Mouse (Mus musculus) midbrain, embryonic 12.5 days (tissue): Measurements from ENCODE around the gene Cideb. TPM values are rescaled to one million over a fixed set of nuclear protein-coding genes. Genes with fewer than 3 reads are reported as not detected.

Experiments
- ATAC-seq: fragments of 200-750 bp; cut with Nextera tagmentation; 2 replicates; pipeline ENCODE4 v1.8.0; 2017; ENCODE audit warnings: low read depth, moderate TSS enrichment, moderate library complexity; ENCODE audit not compliant: low FRiP score
- H3K27ac ChIP-seq: fragments of 300-500 bp; sonication (generic); replicated peaks from 2 replicates; pipeline ENCODE4 v1.5.1; 2016; ENCODE audit warnings: mild to moderate bottlenecking
- H3K27me3 ChIP-seq: fragments of 300-500 bp; sonication (generic); 2 replicates; pipeline ENCODE4 v1.6.1; 2016; ENCODE audit warnings: mild to moderate bottlenecking
- H3K36me3 ChIP-seq: fragments of 300-500 bp; sonication (generic); 2 replicates; pipeline ENCODE4 v1.6.1; 2016
- H3K4me1 ChIP-seq: fragments of 300-500 bp; sonication (generic); 2 replicates; pipeline ENCODE4 v1.6.1; 2016
- H3K4me2 ChIP-seq: fragments of 300-500 bp; sonication (generic); replicated peaks from 2 replicates; pipeline ENCODE4 v1.6.1; 2016; ENCODE audit warnings: mild to moderate bottlenecking, moderate library complexity
- H3K4me3 ChIP-seq: fragments of 300-500 bp; sonication (generic); 2 replicates; pipeline ENCODE4 v1.5.1; 2016; ENCODE audit warnings: mild to moderate bottlenecking
- H3K9ac ChIP-seq: fragments of 300-500 bp; sonication (generic); replicated peaks from 2 replicates; pipeline ENCODE4 v1.6.1; 2016; ENCODE audit warnings: mild to moderate bottlenecking, moderate library complexity
- H3K9me3 ChIP-seq: fragments of 300-500 bp; sonication (generic); 2 replicates; pipeline ENCODE4 v1.6.1; 2016; ENCODE audit warnings: mild to moderate bottlenecking
- WGBS: fragments of 180-500 bp; shearing (Covaris S2); methylation state at CpG from one replicate; pipeline ENCODE4 v1.1.7; 2016; 5-methylcytosine and 5-hydroxymethylcytosine counted together
- polyA plus RNA-seq: library from polyadenylated mRNA; unstranded; fragments of >200 nt; fragmentation: Nextera tagmentation; extraction: Ambion mirVana; gene quantifications from 2 replicates; pipeline ENCODE4 v1.2.1, GENCODE M21; 2016

Gene Cideb
- polyA plus RNA-seq, 1 experiment from 2014 or later: not detected

DNA sequence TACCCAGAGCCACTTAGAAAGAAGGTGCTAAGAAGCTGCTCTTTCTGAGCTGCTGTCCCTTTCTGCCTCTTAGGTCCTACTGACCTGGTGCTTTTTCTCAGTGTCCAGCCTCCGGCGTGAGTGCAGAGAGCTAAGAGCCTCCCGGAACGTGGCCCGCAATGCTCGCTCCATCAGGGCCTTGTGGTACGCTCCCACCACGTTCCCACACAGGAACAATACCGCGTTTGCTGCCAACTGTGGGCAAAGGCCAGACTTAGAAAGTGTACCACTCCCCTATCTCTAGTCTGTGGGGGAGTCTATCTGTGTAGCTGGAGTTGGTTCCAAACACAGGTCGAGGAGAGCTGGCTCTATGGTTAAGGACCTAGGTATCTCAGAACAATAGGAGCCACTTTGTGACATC lies 22.5 kb upstream of the Cideb start:
- no peak overlapping the region for H3K4me2 ChIP-seq
- H3K27me3 ChIP-seq: peaks cover 67% of the 10 kb centered on the region
- no peak overlapping the region for H3K27ac ChIP-seq
- no peak for ATAC-seq
- 78% methylated on average over 11 of the region's 11 CpGs for WGBS
- H3K4me3 ChIP-seq: no peak overlapping the region
- H3K36me3 ChIP-seq: no peaks in the 10 kb centered on the region
- no peaks in the 10 kb centered on the region for H3K9me3 ChIP-seq
- peaks cover 7% of the 10 kb centered on the region; the same call in 1 of the 2 replicates for H3K4me1 ChIP-seq
- no peak overlapping the region for H3K9ac ChIP-seq

DNA sequence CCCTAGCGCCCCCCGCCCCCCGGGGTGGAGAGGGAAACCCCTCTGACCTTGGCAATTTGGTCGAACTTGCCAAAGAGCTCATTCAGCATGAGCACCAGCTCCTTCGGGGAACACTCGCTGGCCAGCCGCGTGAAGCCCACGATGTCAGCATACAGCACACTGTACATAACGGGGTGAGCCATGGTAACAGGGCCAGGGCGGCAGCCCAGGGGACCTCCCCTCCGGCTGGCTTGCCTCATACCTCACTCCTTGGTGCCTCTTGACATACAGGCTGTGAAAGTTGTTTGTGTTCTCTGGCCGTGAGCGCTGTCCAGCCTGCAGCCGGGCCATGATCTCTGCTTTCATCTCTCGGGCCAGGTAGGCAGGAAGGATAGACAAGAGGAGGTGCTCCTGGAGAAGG lies 21.4 kb upstream of the Cideb start:
- H3K36me3 ChIP-seq: no peaks in the 10 kb centered on the region
- peaks cover 7% of the 10 kb centered on the region; the same call in 1 of the 2 replicates for H3K4me1 ChIP-seq
- H3K9ac ChIP-seq: no peak overlapping the region
- 69% methylated on average over 16 of the region's 16 CpGs for WGBS
- no peak overlapping the region for H3K4me2 ChIP-seq
- no peak for ATAC-seq
- no peak overlapping the region for H3K4me3 ChIP-seq
- H3K9me3 ChIP-seq: no peaks in the 10 kb centered on the region
- H3K27me3 ChIP-seq: peaks cover 56% of the 10 kb centered on the region
- no peak overlapping the region for H3K27ac ChIP-seq

DNA sequence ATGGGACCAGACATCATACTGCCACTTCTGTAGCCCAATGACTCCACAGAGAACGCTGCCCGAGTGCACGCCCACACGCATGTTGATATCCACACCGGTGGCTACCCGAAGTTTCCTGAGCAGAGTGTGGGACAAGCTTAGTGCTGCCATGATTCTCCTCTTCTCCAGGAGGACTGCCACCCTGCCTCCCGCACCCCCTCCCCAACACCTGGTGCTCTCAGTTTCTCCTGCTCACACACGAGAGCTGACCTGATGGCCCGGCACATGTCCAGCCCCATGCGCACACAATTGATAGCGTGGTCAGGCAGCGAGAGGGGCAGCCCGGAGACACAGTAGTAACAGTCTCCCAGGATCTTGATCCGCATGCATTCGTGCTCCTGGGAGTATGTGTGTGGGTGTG lies 20.4 kb upstream of the Cideb start:
- H3K9ac ChIP-seq: no peak overlapping the region
- ATAC-seq: no peak
- H3K9me3 ChIP-seq: no peaks in the 10 kb centered on the region
- no peak overlapping the region for H3K4me3 ChIP-seq
- 90% methylated on average over 15 of the region's 15 CpGs for WGBS
- H3K27me3 ChIP-seq: peaks cover 53% of the 10 kb centered on the region
- no peak overlapping the region for H3K27ac ChIP-seq
- no peak overlapping the region for H3K4me2 ChIP-seq
- peaks cover 7% of the 10 kb centered on the region; the same call in 1 of the 2 replicates for H3K4me1 ChIP-seq
- no peaks in the 10 kb centered on the region for H3K36me3 ChIP-seq

DNA sequence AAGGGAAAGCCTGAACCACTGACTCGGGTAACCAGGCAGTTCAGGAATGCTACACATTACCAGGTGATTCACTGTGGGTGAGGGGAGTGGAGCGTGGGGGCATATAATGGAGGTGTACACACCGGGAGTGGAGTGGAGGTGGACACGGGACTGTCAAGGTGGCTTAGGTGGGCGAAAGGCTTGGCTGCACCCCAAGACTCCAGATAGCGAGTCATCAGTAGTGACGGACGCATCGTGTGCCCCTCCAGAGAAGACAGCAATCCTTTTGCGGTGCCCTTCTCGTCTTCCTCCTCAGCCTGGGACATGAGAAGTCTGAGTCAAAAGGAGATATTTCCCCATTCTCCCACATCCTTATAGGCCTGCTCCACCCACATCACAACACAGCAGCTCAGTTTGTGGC lies 19.5 kb upstream of the Cideb start:
- H3K9ac ChIP-seq: no peak overlapping the region
- WGBS: 90% methylated on average over 11 of the region's 11 CpGs

DNA sequence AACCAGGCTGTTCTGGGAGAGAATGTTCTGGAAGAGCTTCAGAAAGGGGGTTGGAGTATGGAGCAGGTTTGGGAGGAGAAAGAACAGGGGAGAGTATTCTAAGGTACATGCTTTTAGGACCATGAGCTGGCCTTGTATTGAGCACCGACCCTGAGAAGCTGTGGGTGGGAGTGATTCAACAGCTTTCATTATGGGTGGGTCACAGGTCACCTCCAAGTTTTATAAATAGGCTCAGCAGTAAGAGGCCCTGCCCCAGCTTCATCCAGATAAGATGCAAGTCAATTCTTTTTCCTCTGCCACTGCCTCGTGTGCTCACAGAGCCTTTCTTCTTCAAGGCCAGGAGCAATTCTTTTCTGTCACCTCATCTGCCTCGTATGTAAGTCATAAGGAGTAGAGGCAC lies 18.9 kb upstream of the Cideb start:
- no peak overlapping the region for H3K9ac ChIP-seq
- peaks cover 50% of the 10 kb centered on the region for H3K27me3 ChIP-seq
- no peaks in the 10 kb centered on the region for H3K9me3 ChIP-seq
- H3K36me3 ChIP-seq: no peaks in the 10 kb centered on the region
- H3K4me2 ChIP-seq: no peak overlapping the region
- H3K4me3 ChIP-seq: no peak overlapping the region
- ATAC-seq: no peak
- H3K4me1 ChIP-seq: no peaks in the 10 kb centered on the region; the same call in 1 of the 2 replicates
- H3K27ac ChIP-seq: no peak overlapping the region
- WGBS: 52% methylated on average over 3 of the region's 3 CpGs

More for the DNA sequence above, 19.5 kb upstream of the Cideb start:
- Histone ChIP-seq H3K9me3 (no peaks in the 10 kb centered on the region), H3K27ac (no peak overlapping the region), H3K4me2 (no peak overlapping the region), H3K36me3 (no peaks in the 10 kb centered on the region), H3K27me3 (peaks cover 51% of the 10 kb centered on the region), H3K4me1 (peaks cover under 1% of the 10 kb centered on the region; the same call in 1 of the 2 replicates), H3K4me3 (no peak overlapping the region)
- no peak for ATAC-seq

DNA sequence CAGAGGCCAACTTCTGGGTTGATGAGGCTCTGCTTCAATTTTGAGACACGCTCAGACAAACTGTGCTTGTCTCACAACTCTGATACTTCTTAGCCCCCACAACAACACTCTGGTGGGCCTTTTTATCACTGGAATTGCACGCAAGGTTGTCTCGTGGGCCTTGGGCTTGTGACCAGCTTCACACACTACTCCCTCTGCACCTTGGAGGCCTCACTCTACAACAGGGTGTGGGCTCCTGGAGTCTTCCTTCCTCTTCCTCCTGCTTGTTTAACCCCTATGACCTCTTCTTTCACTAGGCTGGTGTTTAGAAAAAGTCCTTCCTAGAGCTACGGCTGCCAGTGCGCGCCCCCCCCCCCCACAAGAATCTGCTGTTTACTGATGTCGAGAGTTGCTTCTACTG lies 18.5 kb upstream of the Cideb start:
- 67% methylated on average over 7 of the region's 7 CpGs for WGBS
- no peaks in the 10 kb centered on the region for H3K9me3 ChIP-seq
- no peak overlapping the region for H3K9ac ChIP-seq
- no peak overlapping the region for H3K4me3 ChIP-seq
- H3K36me3 ChIP-seq: no peaks in the 10 kb centered on the region
- no peaks in the 10 kb centered on the region; the same call in 1 of the 2 replicates for H3K4me1 ChIP-seq
- H3K4me2 ChIP-seq: no peak overlapping the region
- H3K27ac ChIP-seq: no peak overlapping the region
- peaks cover 50% of the 10 kb centered on the region for H3K27me3 ChIP-seq
- no peak for ATAC-seq

DNA sequence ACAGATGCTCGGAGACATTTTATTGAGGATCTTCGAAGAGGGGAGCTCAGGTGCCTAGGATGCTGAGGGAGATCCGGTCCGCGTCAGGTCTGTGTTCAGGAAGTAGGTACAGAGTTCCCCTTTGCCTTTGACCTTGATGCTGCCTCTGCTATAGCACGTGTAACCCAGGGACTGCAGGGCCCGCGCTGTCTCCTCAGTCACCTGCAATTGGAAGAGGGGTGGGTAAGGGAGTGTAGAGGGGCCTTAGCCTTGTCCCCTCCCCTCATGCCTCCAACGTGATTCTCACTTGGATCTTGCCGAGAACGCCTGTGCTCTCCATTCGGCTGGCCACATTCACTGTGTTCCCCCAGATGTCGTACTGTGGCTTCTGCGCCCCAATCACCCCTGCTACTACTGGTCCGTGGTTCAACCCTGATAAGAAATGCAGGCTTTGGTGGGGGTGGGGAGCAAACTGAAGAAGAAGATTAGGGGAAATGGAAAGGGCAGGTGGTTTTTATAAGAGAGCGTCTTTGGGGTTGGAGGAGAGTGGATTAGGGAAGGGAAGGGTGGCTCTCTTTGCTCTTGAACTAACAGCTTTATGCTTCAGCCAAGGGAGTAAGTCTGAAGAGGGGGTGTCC lies 10.9 kb upstream of the Cideb start:
- no peak overlapping the region for H3K4me3 ChIP-seq
- peaks cover 9% of the 10 kb centered on the region for H3K4me1 ChIP-seq
- H3K9ac ChIP-seq: no peak overlapping the region
- ATAC-seq: no peak
- WGBS: 77% methylated on average over 16 of the region's 16 CpGs
- no peaks in the 10 kb centered on the region for H3K36me3 ChIP-seq
- peaks cover 79% of the 10 kb centered on the region for H3K27me3 ChIP-seq
- no peaks in the 10 kb centered on the region for H3K9me3 ChIP-seq
- H3K27ac ChIP-seq: no peak overlapping the region
- no peak overlapping the region for H3K4me2 ChIP-seq

DNA sequence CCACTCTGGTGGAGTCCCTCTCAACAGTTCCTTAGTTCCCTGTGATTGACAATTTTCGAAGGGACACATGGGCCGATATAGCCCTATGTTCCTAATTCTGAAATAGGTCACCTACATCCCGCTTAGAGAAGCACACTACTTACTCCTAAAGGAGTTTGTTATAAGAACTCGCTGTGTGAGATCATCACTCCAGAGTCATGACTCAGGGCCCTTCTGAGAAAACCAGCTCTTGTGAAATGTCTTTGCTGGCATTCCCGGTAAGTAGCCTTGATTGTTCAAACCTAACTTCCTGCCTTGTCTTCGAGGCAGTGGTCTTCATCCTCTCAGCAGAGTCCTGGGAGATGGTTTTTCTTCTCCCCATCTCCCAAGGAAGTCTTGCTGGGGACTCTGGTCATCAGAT lies 10.3 kb upstream of the Cideb start:
- WGBS: 90% methylated on average over 6 of the region's 6 CpGs
- peaks cover 78% of the 10 kb centered on the region for H3K27me3 ChIP-seq

DNA sequence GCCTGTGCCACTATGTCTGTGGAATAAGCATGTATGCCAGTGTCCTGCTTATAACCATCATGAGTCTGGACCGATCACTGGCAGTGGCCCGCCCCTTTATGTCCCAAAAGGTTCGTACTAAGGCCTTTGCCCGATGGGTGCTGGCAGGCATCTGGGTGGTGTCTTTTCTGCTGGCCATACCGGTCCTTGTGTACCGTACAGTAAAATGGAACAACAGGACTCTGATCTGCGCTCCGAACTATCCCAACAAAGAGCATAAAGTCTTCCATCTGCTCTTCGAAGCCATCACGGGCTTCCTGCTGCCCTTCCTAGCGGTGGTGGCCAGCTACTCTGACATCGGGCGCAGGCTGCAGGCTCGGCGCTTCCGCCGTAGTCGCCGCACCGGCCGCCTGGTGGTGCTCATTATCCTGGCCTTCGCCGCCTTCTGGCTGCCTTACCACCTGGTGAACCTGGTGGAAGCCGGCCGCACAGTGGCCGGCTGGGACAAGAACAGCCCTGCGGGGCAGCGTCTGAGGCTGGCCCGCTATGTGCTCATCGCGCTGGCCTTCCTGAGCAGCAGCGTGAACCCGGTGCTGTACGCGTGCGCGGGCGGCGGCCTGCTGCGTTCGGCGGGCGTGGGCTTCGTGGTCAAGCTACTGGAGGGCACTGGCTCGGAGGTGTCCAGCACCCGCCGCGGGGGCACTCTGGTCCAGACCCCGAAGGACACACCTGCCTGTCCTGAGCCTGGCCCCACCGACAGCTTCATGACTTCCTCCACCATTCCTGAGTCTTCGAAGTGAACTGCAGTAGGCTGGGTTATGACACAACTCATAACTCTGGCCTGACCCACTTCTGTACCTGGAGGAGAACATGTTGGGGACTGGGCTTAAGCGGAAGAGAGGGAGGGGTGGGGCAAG lies 9.5 kb upstream of the Cideb start:
- ATAC-seq: peak; percentile 56
- H3K27ac ChIP-seq: no peak overlapping the region
- H3K4me2 ChIP-seq: peak overlapping the region; percentile 73
- H3K9ac ChIP-seq: peak overlapping the region; percentile 57
- 13% methylated on average over 52 of the region's 52 CpGs for WGBS
- peak overlapping the region; percentile 44 for H3K4me3 ChIP-seq
- H3K4me1 ChIP-seq: peaks cover 11% of the 10 kb centered on the region
- no peaks in the 10 kb centered on the region for H3K36me3 ChIP-seq
- H3K9me3 ChIP-seq: no peaks in the 10 kb centered on the region
- peaks cover 80% of the 10 kb centered on the region for H3K27me3 ChIP-seq

More for the DNA sequence above, 10.3 kb upstream of the Cideb start:
- ATAC-seq: no peak
- no peaks in the 10 kb centered on the region for H3K36me3 ChIP-seq
- H3K4me1 ChIP-seq: peaks cover 9% of the 10 kb centered on the region
- H3K4me3 ChIP-seq: no peak overlapping the region
- H3K4me2 ChIP-seq: no peak overlapping the region
- no peak overlapping the region for H3K27ac ChIP-seq
- H3K9ac ChIP-seq: no peak overlapping the region
- no peaks in the 10 kb centered on the region for H3K9me3 ChIP-seq

DNA sequence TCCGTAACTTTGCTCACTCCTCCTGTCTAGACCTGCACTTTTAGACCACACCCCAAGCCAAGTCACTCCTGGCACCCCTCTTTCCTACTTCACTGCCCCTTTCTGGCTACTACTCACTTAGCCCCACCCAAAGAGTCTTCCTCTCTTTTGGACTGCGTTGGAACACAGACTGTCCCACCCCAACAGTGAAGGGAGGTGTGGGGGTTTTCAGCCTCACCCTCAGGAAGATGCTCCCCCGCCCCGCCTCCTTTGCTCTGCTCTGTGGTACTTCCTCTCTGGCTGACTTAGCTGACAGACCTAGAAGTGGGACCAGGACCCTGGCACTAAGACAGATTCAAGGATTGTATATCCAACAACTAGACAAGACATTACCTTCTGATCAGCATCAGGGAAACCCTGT lies 7.4 kb upstream of the Cideb start, which contains the start of gene Ltb4r1:
TSS of gene Ltb4r1 (plus strand) at position 267 of the 400 bp plus-strand sequence.
- no peak within 1 kb of the TSS for H3K4me3 ChIP-seq
- H3K9me3 ChIP-seq: no peaks in the 10 kb centered on the region
- no peak within 1 kb of the TSS for H3K4me2 ChIP-seq
- no peaks in the 10 kb centered on the region for H3K36me3 ChIP-seq
- peaks cover 23% of the 10 kb centered on the region for H3K4me1 ChIP-seq
- no peak within 1 kb of the TSS for H3K9ac ChIP-seq
- WGBS: 66% methylated on average over 4 of the region's 4 CpGs
- ATAC-seq: no peak
- H3K27me3 ChIP-seq: peaks cover 91% of the 10 kb centered on the region
- no peak within 1 kb of the TSS for H3K27ac ChIP-seq

DNA sequence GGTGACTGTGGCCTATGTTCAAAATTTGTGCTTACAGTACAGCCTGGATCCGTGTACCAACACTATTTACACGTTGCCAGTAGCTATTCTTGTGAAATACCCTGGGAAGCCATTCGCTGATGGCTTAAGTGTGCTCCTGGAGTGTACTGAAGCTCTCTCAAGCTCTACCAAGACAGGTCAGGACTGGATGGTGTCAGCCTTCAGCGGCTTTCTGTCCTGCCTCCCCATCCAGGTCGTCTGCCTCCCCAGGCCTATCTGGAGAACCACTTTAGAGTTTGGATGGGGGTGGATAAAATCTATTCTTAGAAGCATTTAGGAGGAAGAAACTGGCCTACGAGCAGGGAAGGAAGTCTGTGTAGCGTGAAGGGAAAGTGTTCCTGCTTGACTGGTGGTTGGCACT lies 4.9 kb upstream of the Cideb start:
- WGBS: 69% methylated on average over 7 of the region's 7 CpGs
- ATAC-seq: no peak
- Histone ChIP-seq H3K36me3 (no peaks in the 10 kb centered on the region), H3K4me3 (no peak overlapping the region), H3K9ac (no peak overlapping the region), H3K4me1 (peaks cover 22% of the 10 kb centered on the region), H3K27me3 (peaks cover 76% of the 10 kb centered on the region), H3K9me3 (no peaks in the 10 kb centered on the region), H3K27ac (no peak overlapping the region), H3K4me2 (no peak overlapping the region)
